Mouse (Mus musculus): ENCODE results near the gene 4930407I10Rik.

GRCm38 (mm10) chr15:82022535-82023088, 36.3 kb upstream of the 4930407I10Rik start:
- TF ChIP-seq USF1 (IDR thresholded peaks at IDR 0.05; ENCODE audit: low read depth), result no peak
- no peak for TF ChIP-seq CTCF (IDR thresholded peaks at IDR 0.05; ENCODE audit: control insufficient read depth, insufficient read depth, insufficient read length)
- no peak for TF ChIP-seq CEBPB (IDR thresholded peaks at IDR 0.05; ENCODE audit: low read depth)
- TF ChIP-seq MAX (IDR thresholded peaks at IDR 0.05), result no peak
- TF ChIP-seq MYOD1 (IDR thresholded peaks at IDR 0.05; ENCODE audit: control insufficient read depth, insufficient read length, low read depth), result no peak
- no peak for TF ChIP-seq MYOG (IDR thresholded peaks at IDR 0.05; ENCODE audit: control insufficient read depth, extremely low read depth, insufficient read length)
